8 mouse cellular contexts compared by ENCODE assay signal in the genomic region with DNA sequence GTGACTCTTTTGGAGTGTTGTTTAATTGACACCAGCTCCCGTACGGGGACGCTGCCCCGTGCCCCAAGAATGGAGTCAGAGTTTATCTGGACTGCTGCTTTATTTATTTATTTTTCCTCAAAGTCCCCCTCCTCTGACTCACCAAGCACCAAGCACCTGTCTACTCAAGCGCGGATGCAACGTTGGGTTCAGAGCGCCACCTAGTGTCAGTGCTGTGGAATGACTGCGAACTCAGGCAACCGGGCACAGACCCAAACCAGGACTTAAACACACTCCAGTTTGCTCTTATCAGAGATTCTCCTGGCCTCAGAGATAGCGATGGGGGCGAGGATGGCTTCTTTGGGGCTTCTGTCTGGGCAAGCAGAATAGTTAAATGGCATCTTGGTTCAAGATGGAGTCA. TPM values are rescaled to one million over a fixed set of nuclear protein-coding genes. Genes with fewer than 3 reads are reported as not detected.
DNase-seq lines count a peak whose midpoint lies in the region; ATAC-seq and TF ChIP-seq lines count a peak whose summit lies in the region.

No protein-coding gene starts in this region.

- H3K79me2 ChIP-seq in myocyte (ENCODE audit: control insufficient read depth, insufficient read depth), result no peaks in the 10 kb centered on the region

- H3K9ac ChIP-seq in kidney, embryonic 15.5 days, result no peak overlapping the region

- no peak overlapping the region for H3K4me3 ChIP-seq in kidney, embryonic 15.5 days (replicated peaks)
- H3K4me3 ChIP-seq in G1E (ENCODE audit: low read depth, low read length) (no peak overlapping the region), myocyte (no peak overlapping the region)

- no peak for ATAC-seq in kidney, embryonic 15.5 days (replicated peaks; ENCODE audit: low FRiP score)
- peak; percentile 46; the same call in 1 of the 2 replicates for ATAC-seq in G1E (ENCODE audit: extremely low read depth, insufficient number of reproducible peaks, low FRiP score, poor library complexity, severe bottlenecking)

- H3ac ChIP-seq in myocyte (ENCODE audit: control insufficient read depth, insufficient read length), result no peak overlapping the region

- peak; percentile 85 for TF ChIP-seq CTCF in G1E (IDR thresholded peaks at IDR 0.05; ENCODE audit: low read depth, low read length)

- no peak for TF ChIP-seq POLR2A in myocyte (IDR thresholded peaks at IDR 0.05; ENCODE audit: insufficient read length, low read depth)

- H3K4me1 ChIP-seq in kidney, embryonic 15.5 days, result peaks cover 11% of the 10 kb centered on the region
- peaks cover 41% of the 10 kb centered on the region for H3K4me1 ChIP-seq in G1E (ENCODE audit: insufficient read depth, low read depth, low read length)

- H3K27me3 ChIP-seq in kidney, embryonic 15.5 days, result 0 out of 2 replicates have a peak, but pooled peaks cover 8% of the 10 kb centered on the region
- H3K27me3 ChIP-seq in G1E (ENCODE audit: insufficient read depth, low read length) (peaks cover 21% of the 10 kb centered on the region; the same call in 1 of the 2 replicates), myocyte (ENCODE audit: control insufficient read depth, insufficient read depth, insufficient read length) (peaks cover 8% of the 10 kb centered on the region)

- no peaks in the 10 kb centered on the region for H3K9me3 ChIP-seq in kidney, embryonic 15.5 days (replicated peaks)
- no peaks in the 10 kb centered on the region for H3K9me3 ChIP-seq in G1E (replicated peaks)

- 5% methylated on average over 12 of the region's 12 CpGs for whole genome bisulfite sequencing in kidney, embryonic 15.5 days

- H3K36me3 ChIP-seq in kidney, embryonic 15.5 days, result no peaks in the 10 kb centered on the region
- H3K36me3 ChIP-seq in G1E (replicated peaks) (peaks cover 72% of the 10 kb centered on the region), myocyte (ENCODE audit: control insufficient read depth, insufficient read depth) (no peaks in the 10 kb centered on the region)

- peak; percentile 59 for DNase-seq in kidney, adult 18-20 months
- peak; percentile 64 for DNase-seq in G1E (ENCODE audit: low spot score)
- DNase-seq in cerebellum, adult 11-12 months, result peak; percentile 56
- peak; percentile 73 to 82 for DNase-seq in frontal cortex, postnatal 36 days (ENCODE audit: low spot score in 2 of 2)
- DNase-seq in layer of hippocampus, postnatal 36 days, result peak; percentile 70 to 77
- DNase-seq in testis, postnatal 14 days (ENCODE audit: low spot score), result peak; percentile 62

- H3K4me2 ChIP-seq in kidney, embryonic 15.5 days, result no peak overlapping the region
- H3K4me2 ChIP-seq in myocyte (ENCODE audit: low read depth), result no peak overlapping the region

- no peak overlapping the region for H3K27ac ChIP-seq in kidney, embryonic 15.5 days

TF ChIP-seq in myocyte, 11 proteins besides CTCF, POLR2A, EP300 and RAD21:
- TF ChIP-seq MYOD1 (IDR thresholded peaks at IDR 0.05; ENCODE audit: control insufficient read depth in 1 of 3, insufficient read length in 2 of 3, low read depth in 2 of 3) (peak in 2 of 3 experiments; percentile 58 to 67), TCF12 (IDR thresholded peaks at IDR 0.05; ENCODE audit: insufficient read depth, poor library complexity, severe bottlenecking) (no peak), CEBPB (IDR thresholded peaks at IDR 0.05; ENCODE audit: insufficient read depth, poor library complexity, severe bottlenecking) (no peak), MYOG (IDR thresholded peaks at IDR 0.05; ENCODE audit: control insufficient read depth in 1 of 3, insufficient read depth in 1 of 3, insufficient read length in 2 of 3, low read depth in 2 of 3) (peak in 2 of 3 experiments; percentile 21 to 51)

RNA-seq across cellular contexts. Expression of gene Rasal1, which starts 25.0 kb away (rescaled TPM):
- 0.58 and 0.89 TPM in 2 replicates for polyA plus RNA-seq in kidney, embryonic 15.5 days (2015; fragmentation: Nextera tagmentation; extraction: Ambion mirVana)
- 5.6 and 13.2 TPM in 2 replicates for total RNA-seq in G1E (2014; fragmentation: Nextera tagmentation)
- total RNA-seq in G1E (2017), result 1.4 and 1.7 TPM in 2 replicates
- polyA plus RNA-seq in G1E (2012), result 10.8 and 13.1 TPM in 2 replicates
- 10 to 100 TPM; 91.6 to 92.0 TPM for total RNA-seq in layer of hippocampus, postnatal 36 days (2021)
- 0.01 TPM for polyA plus RNA-seq in myocyte (2012; fragmentation: generic; extraction: Trizol)

RNA-seq across cellular contexts. Expression of gene Dtx1, which starts 38.1 kb away (rescaled TPM):
- 7.5 and 8.5 TPM in 2 replicates for polyA plus RNA-seq in kidney, embryonic 15.5 days (2015; fragmentation: Nextera tagmentation; extraction: Ambion mirVana)
- not detected in 2 replicates for total RNA-seq in G1E (2014; fragmentation: Nextera tagmentation)
- total RNA-seq in G1E (2017), result 0.05 and 0.06 TPM in 2 replicates
- 0.03 and 0.09 TPM in 2 replicates for polyA plus RNA-seq in G1E (2012)
- 10 to 100 TPM; 70.7 TPM for total RNA-seq in layer of hippocampus, postnatal 36 days (2021)
- polyA plus RNA-seq in myocyte (2012; fragmentation: generic; extraction: Trizol), result not detected

RNA-seq across cellular contexts. Expression of gene Cfap73, which starts 39.6 kb away (rescaled TPM):
- not detected in 2 replicates for polyA plus RNA-seq in kidney, embryonic 15.5 days (2015; fragmentation: Nextera tagmentation; extraction: Ambion mirVana)
- total RNA-seq in G1E (2014; fragmentation: Nextera tagmentation) (not detected in 2 replicates), G1E (2017) (not detected in 2 replicates)
- polyA plus RNA-seq in G1E (2012) (not detected in 2 replicates), myocyte (2012; fragmentation: generic; extraction: Trizol) (not detected)
- under 1 TPM in 1 of 2 experiments, not detected in 1; 0.77 TPM for total RNA-seq in layer of hippocampus, postnatal 36 days (2021)
